Mouse (Mus musculus): ENCODE measurements around the gene Lin7b. TPM values are rescaled to one million over a fixed set of nuclear protein-coding genes. Genes with fewer than 3 reads are reported as not detected.

Gene Lin7b
- total and polyA plus RNA-seq, 3 experiments: 1.3 to 3.8 TPM; not detected in 1

DNA sequence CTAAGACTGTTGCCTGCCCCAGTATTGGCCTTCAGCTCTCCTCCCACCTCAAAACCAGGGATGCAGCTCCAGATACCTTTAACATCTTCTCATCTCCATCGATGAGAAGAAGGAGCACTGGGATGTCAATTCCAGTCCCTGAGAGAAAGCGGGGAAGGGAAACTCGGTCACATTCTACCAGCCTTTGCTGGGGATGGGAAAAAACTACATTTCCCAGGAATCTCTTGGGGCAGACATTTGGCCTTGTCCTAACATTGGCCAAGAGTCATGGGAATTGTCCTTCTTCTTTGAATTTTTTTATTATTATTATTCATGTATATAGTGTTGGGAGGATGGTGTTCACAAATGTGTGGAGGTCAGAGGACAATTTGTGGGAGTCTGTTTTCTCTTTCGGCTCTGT lies 48.1 kb downstream of the Lin7b start:
- TF ChIP-seq HCFC1 (IDR thresholded peaks at IDR 0.05; ENCODE audit: low read depth, low read length): peak; percentile 55; the same call in 1 of the 2 replicates
- no peak for TF ChIP-seq USF2 (IDR thresholded peaks at IDR 0.05; ENCODE audit: borderline replicate concordance in 1 of 2, insufficient read depth in 1 of 2, low read depth in 1 of 2, low read length in 2 of 2)

More for the DNA sequence above, 48.1 kb downstream of the Lin7b start:
- H3K79me2 ChIP-seq (ENCODE audit: control insufficient read depth, insufficient read depth, low read length, poor library complexity): no peaks in the 10 kb centered on the region
- no peak for DNase-seq (ENCODE audit: low read depth, low spot score)
- H3K36me3 ChIP-seq (ENCODE audit: control insufficient read depth in 1 of 2, insufficient read depth in 2 of 2, low read length in 2 of 2): no peaks in the 10 kb centered on the region
- H3K27ac ChIP-seq (ENCODE audit: control insufficient read depth, low read depth, low read length): no peak overlapping the region
- H3K4me1 ChIP-seq (ENCODE audit: control insufficient read depth in 1 of 2, insufficient read depth in 2 of 2, low read length in 2 of 2): no peaks in the 10 kb centered on the region
- no peak overlapping the region for H3K4me3 ChIP-seq (ENCODE audit: control insufficient read depth in 1 of 2, insufficient read depth in 1 of 2, low read depth in 2 of 2, low read length in 2 of 2)
- H3K9me3 ChIP-seq (replicated peaks; ENCODE audit: insufficient read depth, low read length): no peaks in the 10 kb centered on the region
- no peak overlapping the region for H3K9ac ChIP-seq (ENCODE audit: control insufficient read depth, low read depth, low read length, poor library complexity, severe bottlenecking)
- no peaks in the 10 kb centered on the region for H3K27me3 ChIP-seq (ENCODE audit: control insufficient read depth in 1 of 2, insufficient read depth in 2 of 2, low read length in 2 of 2)

Other genes with a start within 250 kb of the Lin7b start
Only the 30 nearest of the 36 such genes appear.
- 119 and 141 TPM in 2 replicates for gene Pih1d1, start 216.3 kb downstream of the Lin7b start, total RNA-seq (2012; rRNA removed)
- 100 to 1,000 TPM in 1 of 2 experiments, not detected in 1; 148 TPM for gene Pih1d1, start 216.3 kb downstream of the Lin7b start, polyA plus RNA-seq (2012; ENCODE audit: insufficient read depth in 1 of 2, insufficient read length in 2 of 2, low read depth in 1 of 2, low replicate concordance in 2 of 2, missing spikeins in 1 of 2)
- gene Aldh16a1, start 216.0 kb downstream of the Lin7b start, total RNA-seq (2012; rRNA removed): 33.9 and 34.0 TPM in 2 replicates
- gene Aldh16a1, start 216.0 kb downstream of the Lin7b start, polyA plus RNA-seq (2012; ENCODE audit: insufficient read depth in 1 of 2, insufficient read length in 2 of 2, low read depth in 1 of 2, low replicate concordance in 2 of 2, missing spikeins in 1 of 2): 10 to 100 TPM in 1 of 2 experiments, not detected in 1; 61.6 TPM
- 0.23 TPM in 2 replicates for gene Slc17a7, start 206.6 kb downstream of the Lin7b start, total RNA-seq (2012; rRNA removed)
- 1 to 10 TPM in 1 of 2 experiments, not detected in 1; 1.0 TPM for gene Slc17a7, start 206.6 kb downstream of the Lin7b start, polyA plus RNA-seq (2012; ENCODE audit: insufficient read depth in 1 of 2, insufficient read length in 2 of 2, low read depth in 1 of 2, low replicate concordance in 2 of 2, missing spikeins in 1 of 2)
- gene Gfy, start 191.0 kb downstream of the Lin7b start, total RNA-seq (2012; rRNA removed): not detected in 2 replicates
- not detected for gene Gfy, start 191.0 kb downstream of the Lin7b start, polyA plus RNA-seq (2012; ENCODE audit: insufficient read depth in 1 of 2, insufficient read length in 2 of 2, low read depth in 1 of 2, low replicate concordance in 2 of 2, missing spikeins in 1 of 2)
- not detected in 2 replicates for gene Pth2, start 189.6 kb downstream of the Lin7b start, total RNA-seq (2012; rRNA removed)
- not detected for gene Pth2, start 189.6 kb downstream of the Lin7b start, polyA plus RNA-seq (2012; ENCODE audit: insufficient read depth in 1 of 2, insufficient read length in 2 of 2, low read depth in 1 of 2, low replicate concordance in 2 of 2, missing spikeins in 1 of 2)
- 0.16 and 0.27 TPM in 2 replicates for gene Ccdc155, start 165.7 kb downstream of the Lin7b start, total RNA-seq (2012; rRNA removed)
- under 1 TPM in 1 of 2 experiments, not detected in 1; 0.38 TPM for gene Ccdc155, start 165.7 kb downstream of the Lin7b start, polyA plus RNA-seq (2012; ENCODE audit: insufficient read depth in 1 of 2, insufficient read length in 2 of 2, low read depth in 1 of 2, low replicate concordance in 2 of 2, missing spikeins in 1 of 2)
- gene Dkkl1, start 158.4 kb downstream of the Lin7b start, total RNA-seq (2012; rRNA removed): 8.5 and 9.2 TPM in 2 replicates
- gene Dkkl1, start 158.4 kb downstream of the Lin7b start, polyA plus RNA-seq (2012; ENCODE audit: insufficient read depth in 1 of 2, insufficient read length in 2 of 2, low read depth in 1 of 2, low replicate concordance in 2 of 2, missing spikeins in 1 of 2): 10 to 100 TPM in 1 of 2 experiments, not detected in 1; 32.0 TPM
- 0.19 TPM in 1 of 2 replicates, not detected in the other for gene Tead2, start 154.8 kb downstream of the Lin7b start, total RNA-seq (2012; rRNA removed)
- gene Tead2, start 154.8 kb downstream of the Lin7b start, polyA plus RNA-seq (2012; ENCODE audit: insufficient read depth in 1 of 2, insufficient read length in 2 of 2, low read depth in 1 of 2, low replicate concordance in 2 of 2, missing spikeins in 1 of 2): under 1 TPM in 1 of 2 experiments, not detected in 1; 0.38 TPM
- 17.2 and 22.4 TPM in 2 replicates for gene Cd37, start 131.5 kb downstream of the Lin7b start, total RNA-seq (2012; rRNA removed)
- gene Cd37, start 131.5 kb downstream of the Lin7b start, polyA plus RNA-seq (2012; ENCODE audit: insufficient read depth in 1 of 2, insufficient read length in 2 of 2, low read depth in 1 of 2, low replicate concordance in 2 of 2, missing spikeins in 1 of 2): 100 to 1,000 TPM in 1 of 2 experiments, not detected in 1; 111 TPM
- not detected in 2 replicates for gene Slc6a16, start 129.5 kb downstream of the Lin7b start, total RNA-seq (2012; rRNA removed)
- gene Slc6a16, start 129.5 kb downstream of the Lin7b start, polyA plus RNA-seq (2012; ENCODE audit: insufficient read depth in 1 of 2, insufficient read length in 2 of 2, low read depth in 1 of 2, low replicate concordance in 2 of 2, missing spikeins in 1 of 2): not detected
- not detected in 2 replicates for gene Slc6a21, start 93.1 kb downstream of the Lin7b start, total RNA-seq (2012; rRNA removed)
- not detected for gene Slc6a21, start 93.1 kb downstream of the Lin7b start, polyA plus RNA-seq (2012; ENCODE audit: insufficient read depth in 1 of 2, insufficient read length in 2 of 2, low read depth in 1 of 2, low replicate concordance in 2 of 2, missing spikeins in 1 of 2)
- 4.5 and 4.8 TPM in 2 replicates for gene Trpm4, start 36.8 kb downstream of the Lin7b start, total RNA-seq (2012; rRNA removed)
- 1 to 10 TPM in 1 of 2 experiments, not detected in 1; 6.9 TPM for gene Trpm4, start 36.8 kb downstream of the Lin7b start, polyA plus RNA-seq (2012; ENCODE audit: insufficient read depth in 1 of 2, insufficient read length in 2 of 2, low read depth in 1 of 2, low replicate concordance in 2 of 2, missing spikeins in 1 of 2)
- not detected in 2 replicates for gene Hrc, start 35.3 kb downstream of the Lin7b start, total RNA-seq (2012; rRNA removed)
- gene Hrc, start 35.3 kb downstream of the Lin7b start, polyA plus RNA-seq (2012; ENCODE audit: insufficient read depth in 1 of 2, insufficient read length in 2 of 2, low read depth in 1 of 2, low replicate concordance in 2 of 2, missing spikeins in 1 of 2): under 1 TPM in 1 of 2 experiments, not detected in 1; 0.22 TPM
- 3.0 and 3.4 TPM in 2 replicates for gene Ppfia3, start 3.6 kb downstream of the Lin7b start, total RNA-seq (2012; rRNA removed)
- 1 to 10 TPM in 1 of 2 experiments, not detected in 1; 5.9 TPM for gene Ppfia3, start 3.6 kb downstream of the Lin7b start, polyA plus RNA-seq (2012; ENCODE audit: insufficient read depth in 1 of 2, insufficient read length in 2 of 2, low read depth in 1 of 2, low replicate concordance in 2 of 2, missing spikeins in 1 of 2)
- gene Snrnp70, start 25.2 kb upstream of the Lin7b start, total RNA-seq (2012; rRNA removed): 260 and 272 TPM in 2 replicates
- 1,000 to 10,000 TPM in 1 of 2 experiments, 100 to 1,000 TPM in 1; 588 to 1,478 TPM for gene Snrnp70, start 25.2 kb upstream of the Lin7b start, polyA plus RNA-seq (2012; ENCODE audit: insufficient read depth in 1 of 2, insufficient read length in 2 of 2, low read depth in 1 of 2, low replicate concordance in 2 of 2, missing spikeins in 1 of 2)
- 0.07 TPM in 1 of 2 replicates, not detected in the other for gene Kcna7, start 35.1 kb upstream of the Lin7b start, total RNA-seq (2012; rRNA removed)
- gene Kcna7, start 35.1 kb upstream of the Lin7b start, polyA plus RNA-seq (2012; ENCODE audit: insufficient read depth in 1 of 2, insufficient read length in 2 of 2, low read depth in 1 of 2, low replicate concordance in 2 of 2, missing spikeins in 1 of 2): under 1 TPM in 1 of 2 experiments, not detected in 1; 0.06 TPM
- 0.54 and 0.92 TPM in 2 replicates for gene Ntf5, start 43.1 kb upstream of the Lin7b start, total RNA-seq (2012; rRNA removed)
- 1 to 10 TPM in 1 of 2 experiments, not detected in 1; 1.9 TPM for gene Ntf5, start 43.1 kb upstream of the Lin7b start, polyA plus RNA-seq (2012; ENCODE audit: insufficient read depth in 1 of 2, insufficient read length in 2 of 2, low read depth in 1 of 2, low replicate concordance in 2 of 2, missing spikeins in 1 of 2)
- gene Lhb, start 50.2 kb upstream of the Lin7b start, total RNA-seq (2012; rRNA removed): 0.19 TPM in 1 of 2 replicates, not detected in the other
- gene Lhb, start 50.2 kb upstream of the Lin7b start, polyA plus RNA-seq (2012; ENCODE audit: insufficient read depth in 1 of 2, insufficient read length in 2 of 2, low read depth in 1 of 2, low replicate concordance in 2 of 2, missing spikeins in 1 of 2): under 1 TPM in 1 of 2 experiments, not detected in 1; 0.28 TPM
- 12.8 and 15.0 TPM in 2 replicates for gene Gys1, start 64.3 kb upstream of the Lin7b start, total RNA-seq (2012; rRNA removed)
- 10 to 100 TPM in 1 of 2 experiments, not detected in 1; 46.9 TPM for gene Gys1, start 64.3 kb upstream of the Lin7b start, polyA plus RNA-seq (2012; ENCODE audit: insufficient read depth in 1 of 2, insufficient read length in 2 of 2, low read depth in 1 of 2, low replicate concordance in 2 of 2, missing spikeins in 1 of 2)
- gene Ruvbl2, start 67.5 kb upstream of the Lin7b start, total RNA-seq (2012; rRNA removed): 434 and 469 TPM in 2 replicates
- 100 to 1,000 TPM in 1 of 2 experiments, not detected in 1; 758 TPM for gene Ruvbl2, start 67.5 kb upstream of the Lin7b start, polyA plus RNA-seq (2012; ENCODE audit: insufficient read depth in 1 of 2, insufficient read length in 2 of 2, low read depth in 1 of 2, low replicate concordance in 2 of 2, missing spikeins in 1 of 2)
- gene Ftl1, start 89.3 kb upstream of the Lin7b start, total RNA-seq (2012; rRNA removed): 1,416 and 1,470 TPM in 2 replicates
- gene Ftl1, start 89.3 kb upstream of the Lin7b start, polyA plus RNA-seq (2012; ENCODE audit: insufficient read depth in 1 of 2, insufficient read length in 2 of 2, low read depth in 1 of 2, low replicate concordance in 2 of 2, missing spikeins in 1 of 2): 1,000 to 10,000 TPM in 1 of 2 experiments, not detected in 1; 2,290 TPM
- gene Bax, start 96.3 kb upstream of the Lin7b start, total RNA-seq (2012; rRNA removed): 105 and 130 TPM in 2 replicates
- gene Bax, start 96.3 kb upstream of the Lin7b start, polyA plus RNA-seq (2012; ENCODE audit: insufficient read depth in 1 of 2, insufficient read length in 2 of 2, low read depth in 1 of 2, low replicate concordance in 2 of 2, missing spikeins in 1 of 2): 100 to 1,000 TPM; 205 to 778 TPM
- 0.56 and 1.1 TPM in 2 replicates for gene Tulp2, start 111.3 kb upstream of the Lin7b start, total RNA-seq (2012; rRNA removed)
- gene Tulp2, start 111.3 kb upstream of the Lin7b start, polyA plus RNA-seq (2012; ENCODE audit: insufficient read depth in 1 of 2, insufficient read length in 2 of 2, low read depth in 1 of 2, low replicate concordance in 2 of 2, missing spikeins in 1 of 2): 1 to 10 TPM in 1 of 2 experiments, not detected in 1; 1.2 TPM
- not detected in 2 replicates for gene Gm45808, start 116.2 kb upstream of the Lin7b start, total RNA-seq (2012; rRNA removed)
- not detected for gene Gm45808, start 116.2 kb upstream of the Lin7b start, polyA plus RNA-seq (2012; ENCODE audit: insufficient read depth in 1 of 2, insufficient read length in 2 of 2, low read depth in 1 of 2, low replicate concordance in 2 of 2, missing spikeins in 1 of 2)
- 0.08 and 0.10 TPM in 2 replicates for gene Dhdh, start 118.2 kb upstream of the Lin7b start, total RNA-seq (2012; rRNA removed)
- 1 to 10 TPM in 1 of 2 experiments, not detected in 1; 1.6 TPM for gene Dhdh, start 118.2 kb upstream of the Lin7b start, polyA plus RNA-seq (2012; ENCODE audit: insufficient read depth in 1 of 2, insufficient read length in 2 of 2, low read depth in 1 of 2, low replicate concordance in 2 of 2, missing spikeins in 1 of 2)
- 196 and 224 TPM in 2 replicates for gene Nucb1, start 139.8 kb upstream of the Lin7b start, total RNA-seq (2012; rRNA removed)
- gene Nucb1, start 139.8 kb upstream of the Lin7b start, polyA plus RNA-seq (2012; ENCODE audit: insufficient read depth in 1 of 2, insufficient read length in 2 of 2, low read depth in 1 of 2, low replicate concordance in 2 of 2, missing spikeins in 1 of 2): 100 to 1,000 TPM in 1 of 2 experiments, 10 to 100 TPM in 1; 92.3 to 343 TPM
- gene Ppp1r15a, start 155.7 kb upstream of the Lin7b start, total RNA-seq (2012; rRNA removed): 27.0 and 27.2 TPM in 2 replicates
- gene Ppp1r15a, start 155.7 kb upstream of the Lin7b start, polyA plus RNA-seq (2012; ENCODE audit: insufficient read depth in 1 of 2, insufficient read length in 2 of 2, low read depth in 1 of 2, low replicate concordance in 2 of 2, missing spikeins in 1 of 2): 10 to 100 TPM in 1 of 2 experiments, not detected in 1; 78.0 TPM
- 0.12 and 0.36 TPM in 2 replicates for gene Plekha4, start 155.7 kb upstream of the Lin7b start, total RNA-seq (2012; rRNA removed)
- under 1 TPM in 1 of 2 experiments, not detected in 1; 0.65 TPM for gene Plekha4, start 155.7 kb upstream of the Lin7b start, polyA plus RNA-seq (2012; ENCODE audit: insufficient read depth in 1 of 2, insufficient read length in 2 of 2, low read depth in 1 of 2, low replicate concordance in 2 of 2, missing spikeins in 1 of 2)
- 1.8 and 2.0 TPM in 2 replicates for gene Hsd17b14, start 184.3 kb upstream of the Lin7b start, total RNA-seq (2012; rRNA removed)
- gene Hsd17b14, start 184.3 kb upstream of the Lin7b start, polyA plus RNA-seq (2012; ENCODE audit: insufficient read depth in 1 of 2, insufficient read length in 2 of 2, low read depth in 1 of 2, low replicate concordance in 2 of 2, missing spikeins in 1 of 2): 1 to 10 TPM in 1 of 2 experiments, not detected in 1; 9.3 TPM
- gene Bcat2, start 199.6 kb upstream of the Lin7b start, total RNA-seq (2012; rRNA removed): 47.4 and 49.4 TPM in 2 replicates
- gene Bcat2, start 199.6 kb upstream of the Lin7b start, polyA plus RNA-seq (2012; ENCODE audit: insufficient read depth in 1 of 2, insufficient read length in 2 of 2, low read depth in 1 of 2, low replicate concordance in 2 of 2, missing spikeins in 1 of 2): 100 to 1,000 TPM in 1 of 2 experiments, not detected in 1; 140 TPM

Data from MEL (cell line).